Mouse (Mus musculus): ENCODE data around the gene Ebna1bp2. TPM values are rescaled to one million over a fixed set of nuclear protein-coding genes. Genes with fewer than 3 reads are reported as not detected.

Gene Ebna1bp2
- total RNA-seq, 1 experiment from 2014 or later = 60.6 TPM

Other genes with a start within 250 kb of the Ebna1bp2 start
- gene Szt2, start 211.5 kb upstream of the Ebna1bp2 start, total RNA-seq (2017) = 15.8 and 17.5 TPM in 2 replicates
- 85.8 and 105 TPM in 2 replicates for gene Med8, start 211.5 kb upstream of the Ebna1bp2 start, total RNA-seq (2017)
- 59.4 and 60.7 TPM in 2 replicates for gene Elovl1, start 192.7 kb upstream of the Ebna1bp2 start, total RNA-seq (2017)
- 2.3 and 2.7 TPM in 2 replicates for gene Cdc20, start 183.4 kb upstream of the Ebna1bp2 start, total RNA-seq (2017)
- gene Mpl, start 163.3 kb upstream of the Ebna1bp2 start, total RNA-seq (2017) = 1.7 and 2.0 TPM in 2 replicates
- not detected in 2 replicates for gene Tie1, start 130.7 kb upstream of the Ebna1bp2 start, total RNA-seq (2017)
- gene 2610528J11Rik, start 93.8 kb upstream of the Ebna1bp2 start, total RNA-seq (2017) = not detected in 2 replicates
- gene Tmem125, start 76.8 kb upstream of the Ebna1bp2 start, total RNA-seq (2017) = 0.35 and 1.1 TPM in 2 replicates
- gene Cfap57, start within 50 bp of the Ebna1bp2 start, total RNA-seq (2017) = 0.35 and 0.37 TPM in 2 replicates
- gene Olfr62, start 38.2 kb downstream of the Ebna1bp2 start, total RNA-seq (2017) = 0.23 TPM in 1 of 2 replicates, not detected in the other
- gene Olfr1342, start 72.0 kb downstream of the Ebna1bp2 start, total RNA-seq (2017) = not detected in 2 replicates
- gene Olfr1341, start 82.7 kb downstream of the Ebna1bp2 start, total RNA-seq (2017) = not detected in 2 replicates
- gene Olfr1340, start 99.3 kb downstream of the Ebna1bp2 start, total RNA-seq (2017) = not detected in 2 replicates
- not detected in 2 replicates for gene Olfr1339, start 111.4 kb downstream of the Ebna1bp2 start, total RNA-seq (2017)
- gene Olfr1338, start 137.9 kb downstream of the Ebna1bp2 start, total RNA-seq (2017) = not detected in 2 replicates
- not detected in 2 replicates for gene Olfr1337, start 161.8 kb downstream of the Ebna1bp2 start, total RNA-seq (2017)
- not detected in 2 replicates for gene Olfr1335, start 189.1 kb downstream of the Ebna1bp2 start, total RNA-seq (2017)
- not detected in 2 replicates for gene Olfr1333, start 215.5 kb downstream of the Ebna1bp2 start, total RNA-seq (2017)
- not detected in 2 replicates for gene Olfr1331, start 243.8 kb downstream of the Ebna1bp2 start, total RNA-seq (2017)

All from neutrophil, adult 5-6 weeks (primary cell).